Mouse (Mus musculus) ES-E14 (cell line): ENCODE results near the gene Clasp2. TPM values are rescaled to one million over a fixed set of nuclear protein-coding genes. Genes with fewer than 3 reads are reported as not detected.

Experiments used
- DNase-seq: peaks from one replicate; pipeline ENCODE4 v3.0.0-alpha.2; 2013; ENCODE audit warnings: low read depth, low spot score
- H3K27ac ChIP-seq: 2 replicates; pipeline ENCODE4 v1.5.1; 2012; ENCODE audit warnings: low read depth, mild to moderate bottlenecking, low read length, moderate library complexity, mixed read lengths; ENCODE audit not compliant: poor library complexity, insufficient read depth, severe bottlenecking
- H3K36me3 ChIP-seq: 2 replicates; pipeline ENCODE4 v1.6.1; 2012; ENCODE audit warnings: mild to moderate bottlenecking, low read length, moderate library complexity, mixed read lengths; ENCODE audit not compliant: control insufficient read depth, poor library complexity, insufficient read depth, severe bottlenecking
- H3K4me1 ChIP-seq, 2 experiments: fragments of 150-350 bp in 1 of 2; sonication (generic) in 1 of 2; 2 replicates each; pipeline ENCODE4 v1.6.1; 2012; ENCODE audit warnings: low read length in 2 of 2, mild to moderate bottlenecking in 1 of 2, mixed read lengths in 1 of 2; ENCODE audit not compliant: control insufficient read depth in 2 of 2, insufficient read depth in 2 of 2, poor library complexity in 1 of 2
- H3K4me3 ChIP-seq, 2 experiments: fragments of 150-350 bp in 1 of 2; sonication (generic) in 1 of 2; 2 replicates each; pipeline ENCODE4 v1.5.1; 2012; ENCODE audit warnings: low read length in 2 of 2, low read depth in 1 of 2, mild to moderate bottlenecking in 1 of 2, mixed read lengths in 1 of 2; ENCODE audit not compliant: insufficient read depth in 1 of 2, poor library complexity in 1 of 2, severe bottlenecking in 1 of 2
- H3K9ac ChIP-seq: 2 replicates; pipeline ENCODE4 v1.6.1; 2012; ENCODE audit warnings: low read depth, mild to moderate bottlenecking, low read length, mixed read lengths; ENCODE audit not compliant: poor library complexity, insufficient read depth, severe bottlenecking
- H3K9me3 ChIP-seq: fragments of 150-350 bp; sonication (generic); 2 replicates; pipeline ENCODE4 v1.6.1; 2012; ENCODE audit warnings: low read depth, mild to moderate bottlenecking, low read length; ENCODE audit not compliant: control insufficient read depth, insufficient read depth
- CHD2 ChIP-seq: IDR thresholded peaks from 2 replicates; pipeline ENCODE4 v1.6.1; 2014; ENCODE audit warnings: mild to moderate bottlenecking, low read depth, low read length, inconsistent platforms
- HCFC1 ChIP-seq: IDR thresholded peaks from 2 replicates; pipeline ENCODE4 v1.6.1; 2012; ENCODE audit warnings: low read length, inconsistent platforms, borderline replicate concordance; ENCODE audit not compliant: insufficient read depth
- MAFK ChIP-seq: IDR thresholded peaks from 2 replicates; pipeline ENCODE4 v1.6.1; 2014; ENCODE audit warnings: mild to moderate bottlenecking, low read depth, low read length, inconsistent platforms; ENCODE audit not compliant: insufficient read depth
- ZC3H11A ChIP-seq: IDR thresholded peaks from 2 replicates; pipeline ENCODE4 v1.6.1; 2012; ENCODE audit warnings: low read depth, mild to moderate bottlenecking, inconsistent platforms, low read length, borderline replicate concordance
- ZNF384 ChIP-seq: IDR thresholded peaks from 2 replicates; pipeline ENCODE4 v1.6.1; 2012; ENCODE audit warnings: low read depth, low read length, inconsistent platforms
- in situ Hi-C, 2 experiments: fragments of 600-800 bp; cut with MboI; formaldehyde crosslinking; loops; one replicate each; pipeline ENCODE4 v1.15.1; 2025; ENCODE audit warnings: low sequenced_read_pairs in 2 of 2, inconsistent platforms in 1 of 2; ENCODE audit not compliant: unreplicated experiment in 2 of 2
- total RNA-seq: library from RNA; depleted of rRNA; stranded (reverse); fragments of 300-350 nt; gene quantifications from 2 replicates; pipeline ENCODE4 v1.2.3, GENCODE M21; 2012

Clasp2 gene
- total RNA-seq, 1 experiment: 35.5 TPM

DNA sequence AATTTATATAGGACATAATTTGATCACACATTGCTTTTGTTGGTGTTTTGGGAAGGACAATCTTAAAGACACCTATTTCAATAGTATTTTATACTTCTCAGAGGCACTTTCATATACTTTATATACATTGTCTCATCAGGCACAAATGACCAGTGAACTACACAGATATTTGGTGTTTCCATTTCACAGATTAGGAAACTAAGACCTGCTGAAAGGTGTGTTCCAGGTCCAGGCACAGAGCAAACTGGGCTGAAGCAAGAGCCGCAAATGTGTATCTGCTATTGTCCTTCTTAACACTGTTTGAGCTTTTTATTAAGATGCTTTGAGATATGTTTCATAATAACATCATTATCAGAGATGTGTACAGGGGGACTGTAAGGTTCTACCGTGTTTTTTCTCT lies 52.7 kb downstream of the Clasp2 start:
- H3K4me1 ChIP-seq: peaks cover 0 to 2% of the 10 kb centered on the region in 2 experiments; a peak in 1 of 4 replicates
- no peak for DNase-seq
- H3K9me3 ChIP-seq: no peaks in the 10 kb centered on the region
- no peaks in the 10 kb centered on the region for H3K36me3 ChIP-seq
- H3K27ac ChIP-seq: no peak overlapping the region
- in situ Hi-C loops: no loop called here
- H3K4me3 ChIP-seq: no peak overlapping the region
- TF ChIP-seq MAFK: no peak
- TF ChIP-seq ZC3H11A: no peak
- no peak for TF ChIP-seq CHD2
- TF ChIP-seq ZNF384: no peak
- no peak overlapping the region for H3K9ac ChIP-seq

- Histone ChIP-seq H3K27ac (no peak overlapping the region), H3K36me3 (no peaks in the 10 kb centered on the region), H3K9ac (no peak overlapping the region), H3K9me3 (no peaks in the 10 kb centered on the region), H3K4me1 (peaks cover under 1 to 2% of the 10 kb centered on the region in 2 experiments; a peak in 2 of 4 replicates), H3K4me3 (no peak overlapping the region)
- DNase-seq: no peak
- in situ Hi-C loops: no loop called here
- TF ChIP-seq MAFK (no peak), HCFC1 (no peak), ZNF384 (no peak), CHD2 (no peak), ZC3H11A (no peak)
Observed at GRCm38 (mm10) chr9:113797206-113797605, 55.9 kb downstream of the Clasp2 start.

GRCm38 (mm10) chr9:113800671-113801070 lies 59.4 kb downstream of the Clasp2 start:
- Histone ChIP-seq H3K4me1 (peaks cover 5 to 6% of the 10 kb centered on the region in 2 experiments; a peak in 3 of 4 replicates), H3K36me3 (no peaks in the 10 kb centered on the region), H3K9ac (no peak overlapping the region), H3K4me3 (no peak overlapping the region), H3K9me3 (no peaks in the 10 kb centered on the region), H3K27ac (no peak overlapping the region)
- no peak for DNase-seq
- no peak for TF ChIP-seq HCFC1
- no peak for TF ChIP-seq ZNF384
- no peak for TF ChIP-seq CHD2
- no peak for TF ChIP-seq ZC3H11A
- no peak for TF ChIP-seq MAFK
- in situ Hi-C loops: no loop called here

DNA sequence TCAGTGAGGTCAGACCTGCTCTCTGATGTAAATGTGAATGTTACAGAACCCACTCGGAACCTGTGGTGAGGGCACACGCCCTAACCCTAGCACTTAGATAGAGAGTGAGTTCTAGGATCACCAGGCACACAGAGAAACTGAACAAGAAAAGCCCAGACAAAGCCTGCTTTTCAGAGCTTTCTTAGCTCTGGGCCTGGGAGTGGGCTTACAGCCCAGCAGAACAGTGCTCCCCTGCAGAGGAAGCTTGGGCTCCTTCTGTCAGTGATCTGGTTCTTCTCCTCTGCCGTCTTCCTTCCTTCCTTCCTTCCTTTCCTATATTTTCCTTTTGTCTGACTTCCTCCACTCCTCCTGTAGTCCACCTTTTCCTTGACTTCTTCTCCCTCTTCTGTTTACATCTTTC lies 61.5 kb downstream of the Clasp2 start:
- in situ Hi-C loops: no loop called here
- DNase-seq: no peak
- TF ChIP-seq HCFC1 (no peak), ZC3H11A (no peak), MAFK (no peak), ZNF384 (no peak), CHD2 (no peak)
- Histone ChIP-seq H3K9me3 (no peaks in the 10 kb centered on the region), H3K36me3 (no peaks in the 10 kb centered on the region), H3K27ac (no peak overlapping the region), H3K4me1 (peaks cover 5 to 6% of the 10 kb centered on the region in 2 experiments; a peak in 3 of 4 replicates), H3K4me3 (no peak overlapping the region), H3K9ac (no peak overlapping the region)

GRCm38 (mm10) chr9:113803751-113804150 lies 62.5 kb downstream of the Clasp2 start:
- TF ChIP-seq MAFK: no peak
- no peak for TF ChIP-seq CHD2
- no peak for TF ChIP-seq ZC3H11A
- no peak for TF ChIP-seq ZNF384
- no peak for TF ChIP-seq HCFC1
- DNase-seq: no peak
- in situ Hi-C loops: no loop called here
- no peaks in the 10 kb centered on the region for H3K36me3 ChIP-seq
- no peak overlapping the region for H3K9ac ChIP-seq
- H3K4me3 ChIP-seq: no peak overlapping the region
- no peaks in the 10 kb centered on the region for H3K9me3 ChIP-seq
- H3K4me1 ChIP-seq: peaks cover 5 to 6% of the 10 kb centered on the region in 2 experiments; a peak in 3 of 4 replicates
- H3K27ac ChIP-seq: no peak overlapping the region
